Mouse (Mus musculus) midbrain, embryonic 13.5 days (tissue): ENCODE measurements at regions not wholly inside any gene's neighbourhood (a gene's known extent, or its start where the extent isn't known, plus 50 kb on each side); places are given as distances from the start of the nearest gene placed in this dataset.

Experiments
- ATAC-seq: fragments of 200-750 bp; cut with Nextera tagmentation; 2 replicates; pipeline ENCODE4 v1.8.0; 2017; ENCODE audit warnings: mild to moderate bottlenecking, moderate TSS enrichment, moderate library complexity
- H3K27ac ChIP-seq: fragments of 300-500 bp; sonication (generic); 2 replicates; pipeline ENCODE4 v1.5.1; 2015; ENCODE audit warnings: inconsistent platforms, mild to moderate bottlenecking, moderate library complexity
- H3K27me3 ChIP-seq: fragments of 300-500 bp; sonication (generic); 2 replicates; pipeline ENCODE4 v1.6.1; 2015; ENCODE audit warnings: mild to moderate bottlenecking, inconsistent platforms
- H3K36me3 ChIP-seq: fragments of 300-500 bp; sonication (generic); 2 replicates; pipeline ENCODE4 v1.6.1; 2015; ENCODE audit warnings: mild to moderate bottlenecking, inconsistent platforms
- H3K4me1 ChIP-seq: fragments of 300-500 bp; sonication (generic); replicated peaks from 2 replicates; pipeline ENCODE4 v1.6.1; 2015; ENCODE audit warnings: inconsistent platforms
- H3K4me2 ChIP-seq: fragments of 300-500 bp; sonication (generic); replicated peaks from 2 replicates; pipeline ENCODE4 v1.6.1; 2015; ENCODE audit warnings: moderate library complexity, mild to moderate bottlenecking, inconsistent platforms
- H3K4me3 ChIP-seq: fragments of 300-500 bp; sonication (generic); replicated peaks from 2 replicates; pipeline ENCODE4 v1.5.1; 2015; ENCODE audit warnings: mild to moderate bottlenecking, inconsistent platforms
- H3K9ac ChIP-seq: fragments of 300-500 bp; sonication (generic); replicated peaks from 2 replicates; pipeline ENCODE4 v1.6.1; 2015; ENCODE audit warnings: mild to moderate bottlenecking, inconsistent platforms
- H3K9me3 ChIP-seq: fragments of 300-500 bp; sonication (generic); 2 replicates; pipeline ENCODE4 v1.6.1; 2016; ENCODE audit warnings: mild to moderate bottlenecking, inconsistent platforms
- WGBS: fragments of 180-500 bp; shearing (Covaris S2); methylation state at CpG from one replicate; pipeline ENCODE4 v1.1.7; 2015; 5-methylcytosine and 5-hydroxymethylcytosine counted together

DNA sequence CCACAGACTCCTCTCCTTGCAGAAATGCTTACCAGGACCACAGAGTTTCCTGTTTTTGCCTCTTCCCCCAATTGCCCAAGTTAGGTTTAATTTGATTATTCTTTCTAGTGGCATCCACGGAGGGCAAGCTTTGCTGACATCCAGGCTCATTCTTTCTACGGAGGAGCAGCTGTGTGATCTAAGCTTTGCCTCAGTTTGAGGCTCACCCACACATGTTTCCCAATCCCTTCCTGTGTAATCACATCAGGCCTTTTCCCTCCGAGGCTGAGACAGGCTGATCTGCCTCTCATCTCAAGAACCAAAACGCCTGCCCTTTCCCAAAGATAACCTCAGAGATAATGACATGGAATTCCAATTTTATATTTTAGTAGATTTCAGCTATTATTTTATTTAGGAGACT, 107.4 kb upstream of the Zfp648 start:
- Histone ChIP-seq H3K4me2 (no peak overlapping the region), H3K9me3 (no peaks in the 10 kb centered on the region), H3K27me3 (no peaks in the 10 kb centered on the region), H3K4me3 (no peak overlapping the region), H3K27ac (no peak overlapping the region), H3K36me3 (no peaks in the 10 kb centered on the region), H3K4me1 (no peaks in the 10 kb centered on the region), H3K9ac (no peak overlapping the region)
- ATAC-seq = no peak
- 84% methylated on average over 4 of the region's 4 CpGs for WGBS

- H3K4me3 ChIP-seq = no peak overlapping the region
- no peaks in the 10 kb centered on the region for H3K27me3 ChIP-seq
- H3K4me2 ChIP-seq = no peak overlapping the region
- H3K27ac ChIP-seq = no peak overlapping the region
- H3K9me3 ChIP-seq = no peaks in the 10 kb centered on the region
- no peak overlapping the region for H3K9ac ChIP-seq
- WGBS = 84% methylated on average over 5 of the region's 5 CpGs
- H3K4me1 ChIP-seq = no peaks in the 10 kb centered on the region
- ATAC-seq = no peak
- no peaks in the 10 kb centered on the region for H3K36me3 ChIP-seq
These were observed 106.6 kb upstream of the Zfp648 start for GRCm38 (mm10) chr1:154094357-154094756.

GRCm38 (mm10) chr1:154096113-154096512, 104.9 kb upstream of the Zfp648 start:
- Histone ChIP-seq H3K9me3 (no peaks in the 10 kb centered on the region), H3K9ac (no peak overlapping the region), H3K4me2 (no peak overlapping the region), H3K36me3 (no peaks in the 10 kb centered on the region), H3K27ac (no peak overlapping the region), H3K27me3 (no peaks in the 10 kb centered on the region), H3K4me3 (no peak overlapping the region), H3K4me1 (no peaks in the 10 kb centered on the region)
- 88% methylated on average over 7 of the region's 7 CpGs for WGBS
- ATAC-seq = no peak

GRCm38 (mm10) chr1:154096911-154097310, 104.1 kb upstream of the Zfp648 start:
- Histone ChIP-seq H3K4me3 (no peak overlapping the region), H3K9me3 (no peaks in the 10 kb centered on the region), H3K27ac (no peak overlapping the region), H3K9ac (no peak overlapping the region), H3K4me2 (no peak overlapping the region), H3K27me3 (no peaks in the 10 kb centered on the region), H3K36me3 (no peaks in the 10 kb centered on the region), H3K4me1 (no peaks in the 10 kb centered on the region)
- WGBS = 95% methylated on average over 2 of the region's 2 CpGs
- ATAC-seq = no peak

DNA sequence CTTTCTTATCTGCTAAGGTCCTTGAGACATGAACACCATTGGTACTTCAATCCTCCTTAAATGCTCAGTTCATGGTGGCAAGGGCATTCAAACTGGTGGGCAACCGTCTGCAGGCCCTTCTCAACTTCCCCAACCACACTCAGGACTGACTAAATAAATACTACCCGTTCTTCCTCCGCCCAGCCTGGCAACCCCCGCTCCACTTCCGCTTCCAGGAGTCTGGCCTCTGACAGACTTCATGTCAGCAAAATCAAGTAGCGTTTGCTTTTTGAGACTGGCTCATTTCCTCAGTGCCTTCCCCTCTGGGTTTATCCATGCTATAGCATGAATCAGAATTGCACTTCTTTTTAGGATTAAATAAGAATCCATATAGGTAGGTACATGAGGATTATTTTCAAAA, 103.3 kb upstream of the Zfp648 start:
- WGBS = 71% methylated on average over 6 of the region's 6 CpGs
- H3K4me3 ChIP-seq = no peak overlapping the region
- H3K4me2 ChIP-seq = no peak overlapping the region
- H3K27me3 ChIP-seq = no peaks in the 10 kb centered on the region
- no peak for ATAC-seq
- no peak overlapping the region for H3K9ac ChIP-seq
- no peaks in the 10 kb centered on the region for H3K36me3 ChIP-seq
- H3K4me1 ChIP-seq = peaks cover 1% of the 10 kb centered on the region; the same call in 1 of the 2 replicates
- H3K9me3 ChIP-seq = no peaks in the 10 kb centered on the region
- H3K27ac ChIP-seq = no peak overlapping the region

DNA sequence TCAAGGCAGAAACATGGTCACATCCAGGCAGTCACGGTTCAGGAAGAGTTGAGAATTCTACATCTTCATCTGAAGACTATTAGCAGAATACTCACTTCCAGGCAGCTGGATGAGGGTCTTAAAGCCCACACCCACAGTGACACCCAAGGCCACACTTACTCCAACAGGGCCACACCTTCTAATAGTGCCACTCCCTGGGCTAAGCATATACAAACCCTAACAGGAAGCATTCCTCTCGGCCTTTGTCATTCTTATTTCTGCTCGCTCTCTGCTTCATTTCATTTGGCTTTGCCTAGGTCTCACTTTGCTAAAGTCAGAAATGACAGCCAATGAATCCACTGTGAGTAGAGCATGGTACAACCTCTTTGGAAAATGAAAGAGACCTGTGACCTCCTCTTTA, 100.4 kb upstream of the Zfp648 start:
- no peak for ATAC-seq
- Histone ChIP-seq H3K27me3 (no peaks in the 10 kb centered on the region), H3K9ac (no peak overlapping the region), H3K27ac (no peak overlapping the region), H3K36me3 (no peaks in the 10 kb centered on the region), H3K4me3 (no peak overlapping the region), H3K4me2 (no peak overlapping the region), H3K9me3 (no peaks in the 10 kb centered on the region), H3K4me1 (peaks cover 14% of the 10 kb centered on the region)
- WGBS = 83% methylated on average over 3 of the region's 3 CpGs

GRCm38 (mm10) chr1:154101433-154101832, 99.6 kb upstream of the Zfp648 start:
- no peak overlapping the region for H3K9ac ChIP-seq
- 92% methylated on average over 1 of the region's 1 CpGs for whole genome bisulfite sequencing

DNA sequence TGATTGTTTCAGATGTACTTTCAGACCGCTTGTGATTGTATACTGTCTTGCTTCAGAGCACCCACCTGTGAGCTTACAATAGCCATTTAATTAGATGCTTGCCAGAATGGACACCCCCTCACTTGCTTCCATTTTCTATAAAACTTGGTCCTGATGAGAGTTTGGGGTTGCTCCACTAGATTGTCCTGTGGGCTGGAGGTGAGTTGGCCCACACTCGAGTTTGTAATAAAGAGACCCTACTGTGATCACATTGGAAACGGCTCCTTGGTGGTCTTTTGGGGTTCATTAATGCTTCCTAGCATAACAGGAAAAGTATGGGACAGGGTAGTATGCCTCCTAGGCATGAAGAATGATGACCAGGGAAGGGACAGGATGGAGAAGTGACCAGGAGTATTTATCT, 98.8 kb upstream of the Zfp648 start:
- WGBS = 64% methylated on average over 3 of the region's 3 CpGs
- Histone ChIP-seq H3K4me3 (no peak overlapping the region), H3K4me2 (no peak overlapping the region), H3K4me1 (peaks cover 14% of the 10 kb centered on the region), H3K36me3 (no peaks in the 10 kb centered on the region), H3K27ac (no peak overlapping the region), H3K9me3 (no peaks in the 10 kb centered on the region), H3K27me3 (no peaks in the 10 kb centered on the region), H3K9ac (no peak overlapping the region)
- ATAC-seq = no peak

More at GRCm38 (mm10) chr1:154101433-154101832, 99.6 kb upstream of the Zfp648 start:
- no peak overlapping the region for H3K4me3 ChIP-seq
- H3K36me3 ChIP-seq = no peaks in the 10 kb centered on the region
- H3K4me1 ChIP-seq = peaks cover 14% of the 10 kb centered on the region
- H3K27ac ChIP-seq = no peak overlapping the region
- no peaks in the 10 kb centered on the region for H3K27me3 ChIP-seq
- H3K9me3 ChIP-seq = no peaks in the 10 kb centered on the region
- H3K4me2 ChIP-seq = no peak overlapping the region
- ATAC-seq = no peak

- Histone ChIP-seq H3K27ac (no peak overlapping the region; the same call in 1 of the 2 replicates), H3K4me2 (no peak overlapping the region)
- ATAC-seq = 0 out of 2 replicates have a peak, but pooled peaks have one; percentile 34
These were observed 98.0 kb upstream of the Zfp648 start for GRCm38 (mm10) chr1:154102871-154103596.

DNA sequence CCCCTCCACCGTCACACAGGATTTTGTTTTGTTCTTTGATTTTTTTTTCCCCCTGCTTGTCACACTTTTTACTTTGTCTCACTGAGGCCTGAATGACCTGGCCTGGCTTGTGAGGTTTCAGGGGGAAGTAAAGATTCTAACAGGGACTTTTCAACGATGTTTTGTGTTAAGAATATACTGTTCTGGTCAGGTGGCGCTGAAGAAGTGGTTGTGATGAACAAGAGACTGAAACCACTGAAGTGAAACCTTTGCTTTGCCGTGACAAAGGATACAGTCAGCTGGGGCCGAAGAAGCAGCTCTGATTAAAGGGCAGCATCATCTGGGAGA, 97.4 kb upstream of the Zfp648 start:
- H3K4me1 ChIP-seq = peaks cover 14% of the 10 kb centered on the region
- H3K4me2 ChIP-seq = no peak overlapping the region
- 28% methylated on average over 5 of the region's 5 CpGs for WGBS
- no peaks in the 10 kb centered on the region for H3K36me3 ChIP-seq
- H3K27me3 ChIP-seq = no peaks in the 10 kb centered on the region
- no peak overlapping the region for H3K27ac ChIP-seq
- no peaks in the 10 kb centered on the region for H3K9me3 ChIP-seq
- ATAC-seq = no peak
- no peak overlapping the region for H3K4me3 ChIP-seq
- no peak overlapping the region for H3K9ac ChIP-seq

More at GRCm38 (mm10) chr1:154102871-154103596, 98.0 kb upstream of the Zfp648 start:
- H3K4me1 ChIP-seq = peaks cover 14% of the 10 kb centered on the region
- WGBS = 33% methylated on average over 15 of the region's 15 CpGs
- H3K27me3 ChIP-seq = no peaks in the 10 kb centered on the region
- H3K4me3 ChIP-seq = no peak overlapping the region
- no peaks in the 10 kb centered on the region for H3K36me3 ChIP-seq
- no peak overlapping the region for H3K9ac ChIP-seq
- H3K9me3 ChIP-seq = no peaks in the 10 kb centered on the region

DNA sequence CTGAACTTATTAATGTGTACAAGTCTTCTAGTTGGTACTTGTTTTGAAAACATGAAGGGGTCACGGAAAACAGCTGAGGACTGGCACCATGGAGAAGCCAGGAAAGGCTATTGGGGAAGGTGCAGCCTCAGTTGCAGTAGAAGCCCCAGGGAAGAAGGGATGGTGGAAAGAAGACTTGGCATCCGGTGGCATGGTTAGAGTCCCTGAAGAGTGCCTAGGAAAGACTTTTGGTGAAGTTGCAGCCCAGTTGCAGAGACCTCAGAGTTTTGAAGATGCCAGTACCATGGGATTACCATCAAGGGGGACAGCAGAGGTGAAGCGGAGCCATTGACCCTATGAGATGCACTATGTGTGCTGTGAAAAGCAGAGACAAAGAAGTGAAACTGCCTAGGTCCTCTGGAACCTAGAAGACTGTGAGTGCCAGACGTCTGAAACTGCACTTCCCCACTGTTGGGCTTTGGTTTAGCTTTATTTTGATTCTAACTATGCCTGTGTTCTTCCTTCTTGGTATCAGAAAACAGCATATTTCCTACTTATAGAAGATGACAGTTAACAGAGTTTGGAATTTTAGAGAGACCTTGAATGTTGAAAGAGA, 96.9 kb upstream of the Zfp648 start:
- H3K27ac ChIP-seq = no peak overlapping the region
- no peak for ATAC-seq
- no peak overlapping the region for H3K4me2 ChIP-seq
- no peak overlapping the region for H3K9ac ChIP-seq
- H3K36me3 ChIP-seq = no peaks in the 10 kb centered on the region
- 78% methylated on average over 4 of the region's 4 CpGs for WGBS
- H3K4me1 ChIP-seq = peaks cover 14% of the 10 kb centered on the region
- H3K9me3 ChIP-seq = no peaks in the 10 kb centered on the region
- H3K4me3 ChIP-seq = no peak overlapping the region
- H3K27me3 ChIP-seq = no peaks in the 10 kb centered on the region

- H3K36me3 ChIP-seq = no peaks in the 10 kb centered on the region
- H3K27me3 ChIP-seq = no peaks in the 10 kb centered on the region
- H3K27ac ChIP-seq = no peak overlapping the region
- no peak overlapping the region for H3K9ac ChIP-seq
- ATAC-seq = no peak
- H3K4me1 ChIP-seq = peaks cover 14% of the 10 kb centered on the region
- H3K4me2 ChIP-seq = no peak overlapping the region
- 84% methylated on average over 1 of the region's 1 CpGs for WGBS
- no peak overlapping the region for H3K4me3 ChIP-seq
- H3K9me3 ChIP-seq = no peaks in the 10 kb centered on the region
These were observed 96.2 kb upstream of the Zfp648 start for GRCm38 (mm10) chr1:154104779-154105178.

- Histone ChIP-seq H3K27me3 (no peaks in the 10 kb centered on the region), H3K9me3 (no peaks in the 10 kb centered on the region), H3K36me3 (no peaks in the 10 kb centered on the region), H3K4me2 (no peak overlapping the region), H3K4me1 (peaks cover 2% of the 10 kb centered on the region; the same call in 1 of the 2 replicates), H3K4me3 (no peak overlapping the region), H3K27ac (no peak overlapping the region), H3K9ac (no peak overlapping the region)
- 89% methylated on average over 3 of the region's 3 CpGs for WGBS
- no peak for ATAC-seq
These were observed 88.5 kb upstream of the Zfp648 start for GRCm38 (mm10) chr1:154112500-154112899.
